Mouse (Mus musculus): ENCODE data around the gene Itga5. TPM values are rescaled to one million over a fixed set of nuclear protein-coding genes. Genes with fewer than 3 reads are reported as not detected.
A peak's percentile ranks its signal among the peaks of the same experiment; 100 is the strongest.

Itga5 gene
- polyA plus RNA-seq, 1 experiment from 2014 or later, result 24.6 TPM

DNA sequence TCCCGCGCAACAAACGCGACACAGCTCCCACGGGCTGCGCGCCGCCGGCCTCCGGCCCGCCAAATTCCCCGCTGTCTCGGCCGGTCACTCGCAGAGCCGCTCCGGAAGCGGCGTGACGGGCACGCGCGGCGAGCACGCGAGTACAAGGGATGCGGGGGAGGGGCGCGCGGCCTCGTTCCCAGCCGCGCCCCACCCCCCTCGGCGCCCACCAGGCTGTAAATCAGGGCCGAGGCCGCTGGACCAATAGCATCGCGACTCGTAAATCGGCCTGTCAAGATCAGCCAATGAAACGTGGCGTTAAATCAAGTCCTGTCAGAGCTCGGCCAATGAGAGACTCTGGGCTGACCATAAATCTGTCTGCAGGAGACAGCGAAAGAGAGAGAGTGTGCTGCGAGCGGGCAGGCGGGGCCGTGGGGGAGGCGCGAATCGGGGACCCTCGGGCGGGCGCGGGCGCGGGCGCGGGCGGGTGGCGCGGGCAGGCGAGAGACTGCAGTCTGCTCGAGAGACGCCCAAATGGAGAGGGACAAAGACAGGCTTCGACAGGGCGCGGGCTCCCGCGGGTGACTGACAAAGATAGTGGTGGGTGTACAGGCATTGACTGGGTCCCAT lies 61.4 kb downstream of the Itga5 start:
- H3K36me3 ChIP-seq (replicated peaks; ENCODE audit: control insufficient read depth, insufficient read depth, low read depth, low read length), result no peaks in the 10 kb centered on the region
- peak overlapping the region; percentile 38 for H3K4me3 ChIP-seq (ENCODE audit: low read depth, low read length)
- peak overlapping the region; percentile 69 for H3K9ac ChIP-seq (replicated peaks; ENCODE audit: low read length)
- peak overlapping the region; percentile 51 for H3K4me2 ChIP-seq (ENCODE audit: low read depth, low read length)
- H3K27ac ChIP-seq (replicated peaks; ENCODE audit: low read depth, low read length), result peak overlapping the region; percentile 90
- WGBS, result 0% methylated on average over 51 of the region's 71 CpGs
- peaks cover 20% of the 10 kb centered on the region for H3K4me1 ChIP-seq (ENCODE audit: control insufficient read depth, insufficient read depth, low read length)
- DNase-seq (ENCODE audit: low spot score) (peak; percentile 99), ATAC-seq (replicated peaks; ENCODE audit: insufficient number of reproducible peaks, low FRiP score, low TSS enrichment, low read depth) (peak; percentile 92)
- H3K9me3 ChIP-seq (replicated peaks; ENCODE audit: control insufficient read depth, low read length), result no peaks in the 10 kb centered on the region
- no peaks in the 10 kb centered on the region for H3K27me3 ChIP-seq (ENCODE audit: control insufficient read depth, insufficient read depth, low read length)

DNA sequence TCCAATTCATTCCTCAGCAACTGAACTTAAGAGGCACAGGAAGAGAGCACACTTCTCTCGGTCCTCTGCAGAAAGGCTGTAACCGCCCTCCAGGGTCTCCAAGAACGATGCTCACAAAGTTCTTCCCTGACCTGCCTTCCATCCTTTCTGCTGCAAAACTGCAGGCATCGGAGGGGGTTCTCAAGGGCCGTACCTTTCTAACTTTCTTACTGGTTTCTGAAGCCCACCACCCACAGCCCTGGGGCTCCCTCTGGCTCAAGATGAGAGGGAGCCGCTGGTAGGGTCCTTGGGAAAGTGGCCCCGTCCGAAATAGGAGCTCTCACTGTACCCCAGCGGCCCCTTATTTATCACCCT lies 62.0 kb downstream of the Itga5 start:
- H3K4me1 ChIP-seq (ENCODE audit: control insufficient read depth, insufficient read depth, low read length), result peaks cover 22% of the 10 kb centered on the region
- peak; percentile 42 for DNase-seq (ENCODE audit: low spot score)
- H3K4me3 ChIP-seq (ENCODE audit: low read depth, low read length), result peak overlapping the region; percentile 38
- 0% methylated on average over 9 of the region's 9 CpGs for WGBS
- H3K27ac ChIP-seq (replicated peaks; ENCODE audit: low read depth, low read length), result peak overlapping the region; percentile 90
- peak overlapping the region; percentile 51 for H3K4me2 ChIP-seq (ENCODE audit: low read depth, low read length)
- no peaks in the 10 kb centered on the region for H3K27me3 ChIP-seq (ENCODE audit: control insufficient read depth, insufficient read depth, low read length)
- 0 out of 2 replicates have a peak, but pooled peaks have one; percentile 4 for ATAC-seq (replicated peaks; ENCODE audit: insufficient number of reproducible peaks, low FRiP score, low TSS enrichment, low read depth)
- no peaks in the 10 kb centered on the region for H3K36me3 ChIP-seq (replicated peaks; ENCODE audit: control insufficient read depth, insufficient read depth, low read depth, low read length)
- peak overlapping the region; percentile 62 for H3K9ac ChIP-seq (replicated peaks; ENCODE audit: low read length)
- H3K9me3 ChIP-seq (replicated peaks; ENCODE audit: control insufficient read depth, low read length), result no peaks in the 10 kb centered on the region

- 6% methylated on average over 8 of the region's 8 CpGs for WGBS
- peak overlapping the region; percentile 90 for H3K27ac ChIP-seq (replicated peaks; ENCODE audit: low read depth, low read length)
- H3K9ac ChIP-seq (replicated peaks; ENCODE audit: low read length), result peak overlapping the region; percentile 62
- H3K4me3 ChIP-seq (ENCODE audit: low read depth, low read length), result peak overlapping the region; percentile 38; the same call in 1 of the 2 replicates
- no peaks in the 10 kb centered on the region for H3K27me3 ChIP-seq (ENCODE audit: control insufficient read depth, insufficient read depth, low read length)
- ATAC-seq (replicated peaks; ENCODE audit: insufficient number of reproducible peaks, low FRiP score, low TSS enrichment, low read depth) (no peak), DNase-seq (ENCODE audit: low spot score) (peak; percentile 63)
- peaks cover 28% of the 10 kb centered on the region for H3K4me1 ChIP-seq (ENCODE audit: control insufficient read depth, insufficient read depth, low read length)
- H3K36me3 ChIP-seq (replicated peaks; ENCODE audit: control insufficient read depth, insufficient read depth, low read depth, low read length), result no peaks in the 10 kb centered on the region
- H3K4me2 ChIP-seq (ENCODE audit: low read depth, low read length), result peak overlapping the region; percentile 51
- no peaks in the 10 kb centered on the region for H3K9me3 ChIP-seq (replicated peaks; ENCODE audit: control insufficient read depth, low read length)
Measured at GRCm38 (mm10) chr15:103303916-103304615, 62.5 kb downstream of the Itga5 start.

DNA sequence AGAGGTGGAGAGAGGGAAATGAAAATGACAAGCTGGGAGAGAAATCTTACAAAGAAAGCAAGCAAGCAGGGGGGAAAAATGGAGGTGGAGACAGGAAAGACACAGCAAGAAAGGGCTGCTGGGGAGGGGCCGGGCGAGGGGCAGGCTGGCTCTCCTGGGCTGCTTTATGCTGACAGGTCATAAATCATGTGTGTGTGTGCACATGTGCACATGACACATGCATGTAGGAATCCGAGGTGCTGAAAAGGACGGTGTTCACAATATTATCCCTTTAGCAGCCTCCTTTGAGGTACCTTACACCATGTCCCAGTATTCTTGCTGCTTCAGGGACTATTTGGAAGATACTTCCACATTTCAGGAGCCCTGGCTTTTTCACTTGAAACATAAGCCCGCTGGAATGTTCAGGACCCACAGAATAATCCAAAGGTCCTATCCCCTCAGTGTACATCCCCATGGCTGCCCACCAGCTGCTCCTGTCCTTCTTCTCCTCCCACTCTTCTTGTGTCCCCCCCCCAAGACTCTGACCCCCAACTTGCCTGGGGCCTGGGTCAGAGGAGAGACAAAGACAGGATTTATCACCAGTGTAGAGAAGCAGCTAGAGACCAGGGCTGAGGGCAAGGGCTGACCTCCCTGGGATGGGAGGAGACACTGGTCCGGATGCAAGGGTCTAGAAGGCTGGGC lies 64.1 kb downstream of the Itga5 start:
- H3K4me2 ChIP-seq (ENCODE audit: low read depth, low read length), result no peak overlapping the region

GRCm38 (mm10) chr15:103301547-103302340 lies 64.8 kb downstream of the Itga5 start:
- no peak for ATAC-seq (replicated peaks; ENCODE audit: insufficient number of reproducible peaks, low FRiP score, low TSS enrichment, low read depth)
- Histone ChIP-seq H3K27me3 (ENCODE audit: control insufficient read depth, insufficient read depth, low read length) (no peaks in the 10 kb centered on the region), H3K4me1 (ENCODE audit: control insufficient read depth, insufficient read depth, low read length) (peaks cover 29% of the 10 kb centered on the region), H3K36me3 (replicated peaks; ENCODE audit: control insufficient read depth, insufficient read depth, low read depth, low read length) (no peaks in the 10 kb centered on the region), H3K9me3 (replicated peaks; ENCODE audit: control insufficient read depth, low read length) (no peaks in the 10 kb centered on the region), H3K27ac (replicated peaks; ENCODE audit: low read depth, low read length) (peak overlapping the region; percentile 90), H3K4me2 (ENCODE audit: low read depth, low read length) (no peak overlapping the region), H3K4me3 (ENCODE audit: low read depth, low read length) (no peak overlapping the region), H3K9ac (replicated peaks; ENCODE audit: low read length) (peak overlapping the region; percentile 29)
- DNase-seq (ENCODE audit: low spot score), result peak; percentile 35
- 15% methylated on average over 5 of the region's 5 CpGs for WGBS

More for the DNA sequence above, 64.1 kb downstream of the Itga5 start:
- peaks cover 29% of the 10 kb centered on the region for H3K4me1 ChIP-seq (ENCODE audit: control insufficient read depth, insufficient read depth, low read length)
- 21% methylated on average over 6 of the region's 6 CpGs for WGBS
- H3K27me3 ChIP-seq (ENCODE audit: control insufficient read depth, insufficient read depth, low read length), result no peaks in the 10 kb centered on the region
- no peak for DNase-seq (ENCODE audit: low spot score)
- peak overlapping the region; percentile 90 for H3K27ac ChIP-seq (replicated peaks; ENCODE audit: low read depth, low read length)
- peak overlapping the region; percentile 29 for H3K9ac ChIP-seq (replicated peaks; ENCODE audit: low read length)
- no peak for ATAC-seq (replicated peaks; ENCODE audit: insufficient number of reproducible peaks, low FRiP score, low TSS enrichment, low read depth)
- no peaks in the 10 kb centered on the region for H3K9me3 ChIP-seq (replicated peaks; ENCODE audit: control insufficient read depth, low read length)
- H3K36me3 ChIP-seq (replicated peaks; ENCODE audit: control insufficient read depth, insufficient read depth, low read depth, low read length), result no peaks in the 10 kb centered on the region
- H3K4me3 ChIP-seq (ENCODE audit: low read depth, low read length), result no peak overlapping the region

- Histone ChIP-seq H3K4me1 (ENCODE audit: control insufficient read depth, insufficient read depth, low read length) (peaks cover 29% of the 10 kb centered on the region), H3K27me3 (ENCODE audit: control insufficient read depth, insufficient read depth, low read length) (no peaks in the 10 kb centered on the region), H3K27ac (replicated peaks; ENCODE audit: low read depth, low read length) (peak overlapping the region; percentile 90), H3K36me3 (replicated peaks; ENCODE audit: control insufficient read depth, insufficient read depth, low read depth, low read length) (no peaks in the 10 kb centered on the region), H3K9me3 (replicated peaks; ENCODE audit: control insufficient read depth, low read length) (no peaks in the 10 kb centered on the region), H3K4me3 (ENCODE audit: low read depth, low read length) (no peak overlapping the region), H3K4me2 (ENCODE audit: low read depth, low read length) (no peak overlapping the region), H3K9ac (replicated peaks; ENCODE audit: low read length) (no peak overlapping the region; the same call in 1 of the 2 replicates)
- WGBS, result 0% methylated on average over 2 of the region's 2 CpGs
- DNase-seq (ENCODE audit: low spot score) (peak; percentile 84), ATAC-seq (replicated peaks; ENCODE audit: insufficient number of reproducible peaks, low FRiP score, low TSS enrichment, low read depth) (peak; percentile 11; the same call in 1 of the 2 replicates)
Measured at GRCm38 (mm10) chr15:103301046-103301445, 65.5 kb downstream of the Itga5 start.

GRCm38 (mm10) chr15:103300560-103300959 lies 66.0 kb downstream of the Itga5 start:
- H3K9ac ChIP-seq (replicated peaks; ENCODE audit: low read length), result peak overlapping the region; percentile 5

More at GRCm38 (mm10) chr15:103300560-103300959, 66.0 kb downstream of the Itga5 start:
- Histone ChIP-seq H3K27ac (replicated peaks; ENCODE audit: low read depth, low read length) (peak overlapping the region; percentile 90), H3K4me1 (ENCODE audit: control insufficient read depth, insufficient read depth, low read length) (peaks cover 29% of the 10 kb centered on the region), H3K36me3 (replicated peaks; ENCODE audit: control insufficient read depth, insufficient read depth, low read depth, low read length) (no peaks in the 10 kb centered on the region), H3K4me3 (ENCODE audit: low read depth, low read length) (no peak overlapping the region), H3K4me2 (ENCODE audit: low read depth, low read length) (peak overlapping the region; percentile 36; the same call in 1 of the 2 replicates), H3K9me3 (replicated peaks; ENCODE audit: control insufficient read depth, low read length) (no peaks in the 10 kb centered on the region), H3K27me3 (ENCODE audit: control insufficient read depth, insufficient read depth, low read length) (no peaks in the 10 kb centered on the region)
- no peak for ATAC-seq (replicated peaks; ENCODE audit: insufficient number of reproducible peaks, low FRiP score, low TSS enrichment, low read depth)
- DNase-seq (ENCODE audit: low spot score), result peak; percentile 46
- WGBS, result 8% methylated on average over 2 of the region's 2 CpGs
